ENCODE assay signal across 8 mouse cellular contexts in genomic region chr4:130841107-130841840, GRCm38 (mm10). TPM values are rescaled to one million over a fixed set of nuclear protein-coding genes. Genes with fewer than 3 reads are reported as not detected.
DNase-seq lines count a peak whose midpoint lies in the region; ATAC-seq lines count a peak whose summit lies in the region.

No protein-coding gene starts in this region.

- peak; percentile 82 for ATAC-seq in forebrain, embryonic 13.5 days
- peak; percentile 62 for ATAC-seq in intestine, embryonic 16.5 days
- ATAC-seq in stomach, embryonic 16.5 days (ENCODE audit: insufficient read depth, low FRiP score) = peak; percentile 51
- no peak for ATAC-seq in erythroblast, adult 5-6 weeks (replicated peaks; ENCODE audit: low FRiP score, poor library complexity, severe bottlenecking)

- no peak overlapping the region for H3K4me2 ChIP-seq in forebrain, embryonic 13.5 days
- H3K4me2 ChIP-seq in intestine, embryonic 16.5 days (ENCODE audit: low read depth, low read length) = no peak overlapping the region
- H3K4me2 ChIP-seq in stomach, embryonic 16.5 days (ENCODE audit: low read depth, low read length) = no peak overlapping the region

- no peak overlapping the region for H3K9ac ChIP-seq in forebrain, embryonic 13.5 days
- H3K9ac ChIP-seq in intestine, embryonic 16.5 days (ENCODE audit: low read depth, low read length) = no peak overlapping the region
- H3K9ac ChIP-seq in stomach, embryonic 16.5 days (ENCODE audit: low read length) = peak overlapping the region; percentile 48

- DNase-seq in left cerebral cortex, postnatal 4 days = peak; percentile 89
- DNase-seq in left cerebral cortex, adult 9 months (ENCODE audit: low spot score in 2 of 2) = no peak
- peak; percentile 64 to 69 for DNase-seq in lung, adult 18-20 months
- DNase-seq in urinary bladder, postnatal 36 days (ENCODE audit: low spot score in 2 of 2) = no peak

- no peaks in the 10 kb centered on the region for H3K36me3 ChIP-seq in forebrain, embryonic 13.5 days (ENCODE audit: poor library complexity, severe bottlenecking)
- H3K36me3 ChIP-seq in intestine, embryonic 16.5 days (ENCODE audit: control insufficient read depth, insufficient read depth, low read length) = no peaks in the 10 kb centered on the region
- no peaks in the 10 kb centered on the region for H3K36me3 ChIP-seq in stomach, embryonic 16.5 days (ENCODE audit: control insufficient read depth, insufficient read depth, low read length)

- H3K27me3 ChIP-seq in forebrain, embryonic 13.5 days = peaks cover 61% of the 10 kb centered on the region
- 0 out of 2 replicates have a peak, but pooled peaks cover 3% of the 10 kb centered on the region for H3K27me3 ChIP-seq in intestine, embryonic 16.5 days (replicated peaks; ENCODE audit: control insufficient read depth, insufficient read depth, low read length)
- no peaks in the 10 kb centered on the region for H3K27me3 ChIP-seq in stomach, embryonic 16.5 days (ENCODE audit: control insufficient read depth, insufficient read depth, low read length)

- peaks cover 34% of the 10 kb centered on the region for H3K4me1 ChIP-seq in forebrain, embryonic 13.5 days
- H3K4me1 ChIP-seq in intestine, embryonic 16.5 days (ENCODE audit: control insufficient read depth, insufficient read depth, low read length) = peaks cover 38% of the 10 kb centered on the region
- H3K4me1 ChIP-seq in stomach, embryonic 16.5 days (ENCODE audit: control insufficient read depth, insufficient read depth, low read length) = peaks cover 44% of the 10 kb centered on the region

- H3K4me3 ChIP-seq in forebrain, embryonic 13.5 days = no peak overlapping the region
- no peak overlapping the region for H3K4me3 ChIP-seq in intestine, embryonic 16.5 days (ENCODE audit: low read length)
- no peak overlapping the region for H3K4me3 ChIP-seq in stomach, embryonic 16.5 days (replicated peaks; ENCODE audit: low read length)

- no peaks in the 10 kb centered on the region for H3K9me3 ChIP-seq in forebrain, embryonic 13.5 days (replicated peaks)
- H3K9me3 ChIP-seq in intestine, embryonic 16.5 days (ENCODE audit: control insufficient read depth, low read length) = no peaks in the 10 kb centered on the region
- H3K9me3 ChIP-seq in stomach, embryonic 16.5 days (replicated peaks; ENCODE audit: control insufficient read depth, low read length) = no peaks in the 10 kb centered on the region

- H3K27ac ChIP-seq in forebrain, embryonic 13.5 days = no peak overlapping the region; the same call in 1 of the 2 replicates
- peak overlapping the region; percentile 37; the same call in 1 of the 2 replicates for H3K27ac ChIP-seq in intestine, embryonic 16.5 days (ENCODE audit: low read length)
- no peak overlapping the region; the same call in 1 of the 2 replicates for H3K27ac ChIP-seq in stomach, embryonic 16.5 days (ENCODE audit: low read length)

- intact Hi-C loops in left cerebral cortex, postnatal 4 days (cut with DNase I) = no loop called here

- WGBS in forebrain, embryonic 13.5 days = 55% methylated on average over 8 of the region's 8 CpGs
- WGBS in intestine, embryonic 16.5 days = 30% methylated on average over 8 of the region's 8 CpGs
- 34% methylated on average over 8 of the region's 8 CpGs for WGBS in stomach, embryonic 16.5 days

RNA-seq across cellular contexts. Expression of gene Sdc3, which starts 48.9 kb away (rescaled TPM):
- total RNA-seq in left cerebral cortex, postnatal 4 days (2021) = 100 to 1,000 TPM; 455 to 494 TPM
- polyA plus RNA-seq in forebrain, embryonic 13.5 days (2015; fragmentation: Nextera tagmentation; extraction: Ambion mirVana) = 36.1 and 41.9 TPM in 2 replicates
- polyA plus RNA-seq in intestine, embryonic 16.5 days (2015; fragmentation: Nextera tagmentation; extraction: Ambion mirVana) = 12.3 and 17.2 TPM in 2 replicates
- polyA plus RNA-seq in stomach, embryonic 16.5 days (2015; fragmentation: Nextera tagmentation; extraction: Ambion mirVana) = 23.2 and 25.2 TPM in 2 replicates
- total RNA-seq in erythroblast, adult 5-6 weeks (2015; ENCODE audit: low replicate concordance) = 6.1 and 24.7 TPM in 2 replicates
- total RNA-seq in erythroblast, adult 5-6 weeks (2017; ENCODE audit: low replicate concordance) = 4.7 and 13.3 TPM in 2 replicates

Comparison
In these comparisons a context has a peak if more than half of its experiments do, and no peak if none do; other contexts are left out.
1. DNase-seq: peak in left cerebral cortex, postnatal 4 days (single experiment) and lung, adult 18-20 months (2 of 2); none in left cerebral cortex, adult 9 months (0 of 2) and urinary bladder, postnatal 36 days (0 of 2).